Comparison of ENCODE assay signal across 8 mouse cellular contexts in the genomic region with DNA sequence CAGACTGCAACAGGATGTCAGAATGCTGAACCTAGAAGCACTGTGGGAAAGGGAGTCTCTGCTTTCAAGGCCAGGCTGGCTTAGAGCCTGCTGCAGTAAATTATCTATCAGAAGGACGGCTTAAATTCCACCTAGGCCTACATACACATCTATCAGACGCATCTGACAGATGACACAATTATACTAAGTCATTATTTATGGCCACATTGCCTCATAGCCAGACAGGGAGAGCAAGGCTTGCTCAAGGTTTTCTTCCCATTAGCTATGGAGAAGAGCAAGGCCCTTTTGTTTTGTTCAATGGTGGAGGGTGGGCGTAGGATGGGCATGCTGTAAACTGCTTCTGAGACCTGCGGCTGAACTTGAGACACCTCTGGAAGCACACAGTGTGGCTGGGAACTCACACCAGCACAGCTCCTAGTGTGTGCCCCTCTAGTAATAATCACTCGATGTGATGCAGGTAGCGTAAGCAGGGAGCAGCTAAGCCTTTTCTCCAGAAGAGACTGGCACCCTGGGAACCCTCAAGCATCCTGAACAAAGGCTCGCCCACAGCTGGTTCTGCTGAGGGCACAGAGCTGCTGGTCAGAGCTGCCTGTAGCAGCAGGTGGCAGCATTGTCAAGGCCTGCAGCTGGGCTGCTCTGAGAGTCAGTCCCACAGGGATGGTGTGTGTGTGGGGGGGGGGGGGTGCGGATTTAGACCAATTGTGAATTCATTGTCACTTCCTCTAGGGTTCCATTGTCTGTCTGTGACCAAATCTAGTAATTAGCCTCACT.
A peak's percentile ranks its signal among the peaks of the same experiment; 100 is the strongest.
DNase-seq lines count a peak whose midpoint lies in the region; ATAC-seq and TF ChIP-seq lines count a peak whose summit lies in the region.

No protein-coding gene starts in this region.

- ATAC-seq in midbrain, embryonic 14.5 days (ENCODE audit: low FRiP score, low TSS enrichment): peak; percentile 73
- no peak for ATAC-seq in megakaryocyte-erythroid progenitor cell, adult 5-6 weeks (replicated peaks; ENCODE audit: low FRiP score, low TSS enrichment, poor library complexity, severe bottlenecking)

- H3K4me2 ChIP-seq in CH12.LX (ENCODE audit: insufficient read depth, low read depth, poor library complexity, severe bottlenecking): no peak overlapping the region
- H3K4me2 ChIP-seq in midbrain, embryonic 14.5 days (ENCODE audit: low read length): no peak overlapping the region

- peak; percentile 42 for DNase-seq in heart, postnatal 4 days
- no peak for DNase-seq in heart, postnatal 25 days (ENCODE audit: low spot score)
- peak; percentile 69 for DNase-seq in CH12.LX (ENCODE audit: extremely low read depth)
- DNase-seq in embryonic facial prominence, embryonic 10.5 days (ENCODE audit: low spot score): peak; percentile 56
- peak; percentile 38 to 40 for DNase-seq in kidney, adult 8-10 months
- DNase-seq in midbrain, embryonic 14.5 days: peak; percentile 81
- DNase-seq in spleen, adult 12 weeks (ENCODE audit: low spot score): no peak

- H3K36me3 ChIP-seq in CH12.LX (replicated peaks in 1 of 2; ENCODE audit: control insufficient read depth in 1 of 2, insufficient read depth in 1 of 2, low read length in 1 of 2): no peaks in the 10 kb centered on the region
- no peaks in the 10 kb centered on the region for H3K36me3 ChIP-seq in embryonic facial prominence, embryonic 10.5 days (replicated peaks)
- no peaks in the 10 kb centered on the region for H3K36me3 ChIP-seq in midbrain, embryonic 14.5 days (ENCODE audit: control insufficient read depth, insufficient read depth, low read length)

- TF ChIP-seq RAD21 in CH12.LX (IDR thresholded peaks at IDR 0.05; ENCODE audit: low read depth, low read length): peak; percentile 88

- TF ChIP-seq CTCF in CH12.LX (conservative IDR thresholded peaks at IDR 0.05 in 1 of 2, IDR thresholded peaks at IDR 0.05 in 1 of 2; ENCODE audit: low read depth in 2 of 2, low read length in 2 of 2): peak; percentile 13 to 84; a peak in 2 of 4 replicates

- WGBS in embryonic facial prominence, embryonic 10.5 days: 34% methylated on average over 8 of the region's 8 CpGs
- WGBS in midbrain, embryonic 14.5 days: 31% methylated on average over 8 of the region's 8 CpGs

- no peak overlapping the region for H3K9ac ChIP-seq in CH12.LX (ENCODE audit: insufficient read depth, low read depth)
- H3K9ac ChIP-seq in midbrain, embryonic 14.5 days (replicated peaks; ENCODE audit: low read length): no peak overlapping the region; the same call in 1 of the 2 replicates

- no peaks in the 10 kb centered on the region for H3K79me2 ChIP-seq in CH12.LX (replicated peaks; ENCODE audit: control insufficient read depth, extremely low read depth, insufficient read depth, poor library complexity, severe bottlenecking)

- dilution Hi-C loops in CH12.LX (cut with MboI; ENCODE audit: extremely low pct_ligation_motif_present, extremely low pct_unique_long_range_greater_than_20kb, low sequenced_read_pairs): no loop called here

- no peaks in the 10 kb centered on the region for H3K27me3 ChIP-seq in CH12.LX (replicated peaks)
- peaks cover 32% of the 10 kb centered on the region for H3K27me3 ChIP-seq in embryonic facial prominence, embryonic 10.5 days (replicated peaks; ENCODE audit: low read depth, poor library complexity, severe bottlenecking)
- H3K27me3 ChIP-seq in midbrain, embryonic 14.5 days (ENCODE audit: control insufficient read depth, insufficient read depth, low read length): no peaks in the 10 kb centered on the region

- in situ Hi-C loops in CH12.LX (cut with MboI; ENCODE audit: low pct_ligation_motif_present, low pct_unique_long_range_greater_than_20kb, low sequenced_read_pairs): no loop called here

- TF ChIP-seq EP300 in CH12.LX (IDR thresholded peaks at IDR 0.05; ENCODE audit: low read length): no peak

- intact Hi-C loops in heart, postnatal 25 days (cut with DNase I): no loop called here

- no peak for TF ChIP-seq POLR2A in CH12.LX (IDR thresholded peaks at IDR 0.05; ENCODE audit: low read depth, low read length)

- peaks cover 0 to 19% of the 10 kb centered on the region in 2 experiments; a peak in 2 of 4 replicates for H3K4me1 ChIP-seq in CH12.LX (ENCODE audit: control insufficient read depth in 1 of 2, insufficient read depth in 2 of 2)
- H3K4me1 ChIP-seq in embryonic facial prominence, embryonic 10.5 days: peaks cover 13% of the 10 kb centered on the region
- H3K4me1 ChIP-seq in midbrain, embryonic 14.5 days (ENCODE audit: control insufficient read depth, insufficient read depth, low read length): peaks cover 17% of the 10 kb centered on the region; the same call in 1 of the 2 replicates

- H3K27ac ChIP-seq in CH12.LX (ENCODE audit: insufficient read depth, low read depth): no peak overlapping the region
- H3K27ac ChIP-seq in embryonic facial prominence, embryonic 10.5 days (replicated peaks): peak overlapping the region; percentile 40; the same call in 1 of the 2 replicates
- 0 out of 2 replicates have a peak overlapping the region, but pooled peaks have one; percentile 38 for H3K27ac ChIP-seq in midbrain, embryonic 14.5 days (replicated peaks; ENCODE audit: low read depth, low read length)

- H3K4me3 ChIP-seq in CH12.LX (replicated peaks in 1 of 3; ENCODE audit: low read depth in 2 of 3, low read length in 2 of 3, poor library complexity in 1 of 3): no peak overlapping the region
- no peak overlapping the region for H3K4me3 ChIP-seq in embryonic facial prominence, embryonic 10.5 days
- H3K4me3 ChIP-seq in midbrain, embryonic 14.5 days (replicated peaks; ENCODE audit: low read depth, low read length): no peak overlapping the region

- H3K9me3 ChIP-seq in CH12.LX (replicated peaks; ENCODE audit: low read length): no peaks in the 10 kb centered on the region
- H3K9me3 ChIP-seq in embryonic facial prominence, embryonic 10.5 days: no peaks in the 10 kb centered on the region
- H3K9me3 ChIP-seq in midbrain, embryonic 14.5 days (ENCODE audit: control insufficient read depth, low read length): no peaks in the 10 kb centered on the region

TF ChIP-seq in CH12.LX, 34 proteins besides CTCF, POLR2A, EP300 and RAD21:
- no peak for TF ChIP-seq ZKSCAN1 (IDR thresholded peaks at IDR 0.05; ENCODE audit: borderline replicate concordance, low read depth, low read length)
- peak; percentile 92 for TF ChIP-seq SMC3 (IDR thresholded peaks at IDR 0.05; ENCODE audit: low read depth, low read length)
- TF ChIP-seq PAX5 (IDR thresholded peaks at IDR 0.05; ENCODE audit: low read length): no peak
- TF ChIP-seq ZC3H11A (IDR thresholded peaks at IDR 0.05; ENCODE audit: low read depth, low read length): peak; percentile 64
- 0 out of 2 replicates have a peak, but pooled peaks have one; percentile 19 for TF ChIP-seq MEF2A (IDR thresholded peaks at IDR 0.05; ENCODE audit: borderline replicate concordance, low read depth, low read length)
- no peak for TF ChIP-seq ZNF384 (IDR thresholded peaks at IDR 0.05; ENCODE audit: low read depth, low read length)
- TF ChIP-seq ELF1 (IDR thresholded peaks at IDR 0.05; ENCODE audit: low read depth, low read length): no peak
TF ChIP-seq in CH12.LX: peak in this region for 3.

Comparison
In these comparisons a context has a peak if more than half of its experiments do, and no peak if none do; other contexts are left out.
1. DNase-seq: peak in heart, postnatal 4 days (single experiment), CH12.LX (single experiment), embryonic facial prominence, embryonic 10.5 days (single experiment), kidney, adult 8-10 months (2 of 2) and midbrain, embryonic 14.5 days (single experiment); none in heart, postnatal 25 days (single experiment) and spleen, adult 12 weeks (single experiment).